Mouse (Mus musculus) C2C12 (cell line): ENCODE measurements around the gene Gm4846.

Source experiments
- CEBPB ChIP-seq: IDR thresholded peaks from one replicate; pipeline ENCODE4 v1.6.1; 2011; ENCODE audit warnings: low read depth, mild to moderate bottlenecking, control low read depth, moderate library complexity
- CTCF ChIP-seq: IDR thresholded peaks from one replicate; pipeline ENCODE4 v1.5.1; 2011; ENCODE audit not compliant: control insufficient read depth, insufficient read depth, insufficient read length
- FOSL1 ChIP-seq: IDR thresholded peaks from one replicate; pipeline ENCODE4 v1.8.0; 2011; ENCODE audit warnings: mild to moderate bottlenecking, low read length; ENCODE audit not compliant: poor library complexity, insufficient read depth, severe bottlenecking
- MAX ChIP-seq: IDR thresholded peaks from one replicate; pipeline ENCODE4 v1.6.1; 2011; ENCODE audit warnings: mild to moderate bottlenecking, control low read depth
- MYOD1 ChIP-seq: IDR thresholded peaks from one replicate; pipeline ENCODE4 v1.6.1; 2011; ENCODE audit warnings: low read depth; ENCODE audit not compliant: control insufficient read depth, insufficient read length
- MYOG ChIP-seq: IDR thresholded peaks from one replicate; pipeline ENCODE4 v1.6.1; 2011; ENCODE audit not compliant: control insufficient read depth, insufficient read length; ENCODE audit errors: extremely low read depth
- USF1 ChIP-seq: IDR thresholded peaks from one replicate; pipeline ENCODE4 v1.6.1; 2011; ENCODE audit warnings: low read depth, mild to moderate bottlenecking, control low read depth, moderate library complexity

- TF ChIP-seq CTCF (no peak), USF1 (no peak), FOSL1 (no peak), MYOG (no peak), MYOD1 (no peak), MAX (no peak), CEBPB (no peak)
Measured at GRCm38 (mm10) chr1:166516556-166516955, 19.2 kb upstream of the Gm4846 start.
